ENCODE assay signal across 11 mouse cellular contexts in genomic region chr12:84709842-84710439, GRCm38 (mm10). TPM values are rescaled to one million over a fixed set of nuclear protein-coding genes. Genes with fewer than 3 reads are reported as not detected.
DNase-seq lines count a peak whose midpoint lies in the region; ATAC-seq and TF ChIP-seq lines count a peak whose summit lies in the region.
"Had no signal": no experiment of that assay in that cellular context is flagged by ENCODE, and none has a peak within 500 bp of the region (broad histone marks: within the 10 kb centered on the region; RNA-seq: fewer than 3 reads in every experiment).

No protein-coding gene starts in this region.

- 8% methylated on average over 14 of the region's 14 CpGs for WGBS in heart, postnatal 0 days
- 32% methylated on average over 14 of the region's 14 CpGs for WGBS in embryonic facial prominence, embryonic 10.5 days
- 13% methylated on average over 14 of the region's 14 CpGs for whole genome bisulfite sequencing in lung, postnatal 0 days

- 0 out of 2 replicates have a peak, but pooled peaks cover 3% of the 10 kb centered on the region for H3K27me3 ChIP-seq in heart, postnatal 0 days (ENCODE audit: control insufficient read depth, insufficient read depth, low read length)
- no peaks in the 10 kb centered on the region for H3K27me3 ChIP-seq in MEL (ENCODE audit: control insufficient read depth in 1 of 2, insufficient read depth in 2 of 2, low read length in 2 of 2)
- no peaks in the 10 kb centered on the region for H3K27me3 ChIP-seq in embryonic facial prominence, embryonic 10.5 days (replicated peaks; ENCODE audit: low read depth, poor library complexity, severe bottlenecking)
- no peaks in the 10 kb centered on the region for H3K27me3 ChIP-seq in lung, postnatal 0 days (replicated peaks; ENCODE audit: insufficient read depth, low read length)
- H3K27me3 ChIP-seq: midbrain, embryonic 15.5 days had no signal

- no peak for TF ChIP-seq RAD21 in MEL (IDR thresholded peaks at IDR 0.05; ENCODE audit: low read depth, low read length)

- TF ChIP-seq EP300 in heart, postnatal 0 days (IDR thresholded peaks at IDR 0.05; ENCODE audit: low read depth): no peak
- peak; percentile 82 to 88 for TF ChIP-seq EP300 in MEL (IDR thresholded peaks at IDR 0.05; ENCODE audit: low read depth in 1 of 2, low read length in 2 of 2)
- no peak for TF ChIP-seq EP300 in lung, postnatal 0 days (IDR thresholded peaks at IDR 0.05)

- no peaks in the 10 kb centered on the region for H3K9me3 ChIP-seq in heart, postnatal 0 days (replicated peaks; ENCODE audit: control insufficient read depth, low read length)
- H3K9me3 ChIP-seq in MEL (replicated peaks; ENCODE audit: insufficient read depth, low read length): no peaks in the 10 kb centered on the region
- H3K9me3 ChIP-seq in embryonic facial prominence, embryonic 10.5 days: no peaks in the 10 kb centered on the region
- no peaks in the 10 kb centered on the region for H3K9me3 ChIP-seq in lung, postnatal 0 days (ENCODE audit: low read length)
- H3K9me3 ChIP-seq: midbrain, embryonic 15.5 days had no signal

- DNase-seq in heart, postnatal 0 days (ENCODE audit: low spot score): peak; percentile 8
- no peak for DNase-seq in heart, postnatal 36 days
- DNase-seq in MEL (ENCODE audit: low read depth, low spot score): peak; percentile 83
- peak; percentile 25 for DNase-seq in embryonic facial prominence, embryonic 10.5 days (ENCODE audit: low spot score)
- DNase-seq in lung, postnatal 0 days (ENCODE audit: low spot score): peak; percentile 50
- DNase-seq in left cerebral cortex, postnatal 25 days (ENCODE audit: low spot score in 2 of 2): no peak
- DNase-seq in right cerebral cortex, postnatal 4 days: no peak
- DNase-seq: gastrocnemius, postnatal 25 days had no signal

- H3K4me3 ChIP-seq in heart, postnatal 0 days (ENCODE audit: low read depth, low read length): no peak overlapping the region
- peak overlapping the region; percentile 30 to 39; a peak in 2 of 4 replicates for H3K4me3 ChIP-seq in MEL (ENCODE audit: control insufficient read depth in 1 of 2, insufficient read depth in 1 of 2, low read depth in 2 of 2, low read length in 2 of 2)
- no peak overlapping the region for H3K4me3 ChIP-seq in embryonic facial prominence, embryonic 10.5 days
- H3K4me3 ChIP-seq in lung, postnatal 0 days (ENCODE audit: low read depth, low read length): no peak overlapping the region
- H3K4me3 ChIP-seq: midbrain, embryonic 15.5 days had no signal

- intact Hi-C loops in heart, postnatal 36 days (cut with DNase I): no loop called here
- intact Hi-C loops in left cerebral cortex, postnatal 25 days (cut with DNase I): no loop called here

- TF ChIP-seq CTCF in heart, postnatal 0 days (IDR thresholded peaks at IDR 0.05; ENCODE audit: low read depth): no peak
- no peak for TF ChIP-seq CTCF in MEL (IDR thresholded peaks at IDR 0.05 in 2 of 3, conservative IDR thresholded peaks at IDR 0.05 in 1 of 3; ENCODE audit: control insufficient read depth in 1 of 3, insufficient read depth in 1 of 3, low read depth in 2 of 3, low read length in 3 of 3, poor library complexity in 1 of 3, severe bottlenecking in 1 of 3)
- TF ChIP-seq CTCF in lung, postnatal 0 days (IDR thresholded peaks at IDR 0.05): no peak

- no peak overlapping the region for H3K27ac ChIP-seq in heart, postnatal 0 days (ENCODE audit: low read depth)
- H3K27ac ChIP-seq in MEL (ENCODE audit: control insufficient read depth, low read depth, low read length): peak overlapping the region; percentile 66
- no peak overlapping the region for H3K27ac ChIP-seq in embryonic facial prominence, embryonic 10.5 days (replicated peaks)
- H3K27ac ChIP-seq in lung, postnatal 0 days (ENCODE audit: low read length): no peak overlapping the region
- H3K27ac ChIP-seq: midbrain, embryonic 15.5 days had no signal

- H3K79me2 ChIP-seq in MEL (ENCODE audit: control insufficient read depth, insufficient read depth, low read length, poor library complexity): no peaks in the 10 kb centered on the region

- no peaks in the 10 kb centered on the region for H3K36me3 ChIP-seq in heart, postnatal 0 days (replicated peaks; ENCODE audit: control insufficient read depth, insufficient read depth, low read length)
- H3K36me3 ChIP-seq in MEL (ENCODE audit: control insufficient read depth in 1 of 2, insufficient read depth in 2 of 2, low read length in 2 of 2): peaks cover 0 to 11% of the 10 kb centered on the region in 2 experiments; a peak in 2 of 4 replicates
- no peaks in the 10 kb centered on the region for H3K36me3 ChIP-seq in embryonic facial prominence, embryonic 10.5 days (replicated peaks)
- no peaks in the 10 kb centered on the region for H3K36me3 ChIP-seq in lung, postnatal 0 days (ENCODE audit: insufficient read depth, low read length)
- H3K36me3 ChIP-seq: midbrain, embryonic 15.5 days had no signal

- no peak overlapping the region for H3K4me2 ChIP-seq in heart, postnatal 0 days (ENCODE audit: low read depth, low read length)
- no peak overlapping the region for H3K4me2 ChIP-seq in lung, postnatal 0 days (replicated peaks; ENCODE audit: low read depth, low read length)
- H3K4me2 ChIP-seq: midbrain, embryonic 15.5 days had no signal

- ATAC-seq in heart, postnatal 0 days (ENCODE audit: insufficient read depth, low read depth): no peak
- ATAC-seq in lung, postnatal 0 days: no peak
- ATAC-seq in inflammation-experienced regulatory T-cells, adult 6 months: no peak
- ATAC-seq: CD4-positive, CD25-positive, alpha-beta regulatory T cell, adult 4 months; midbrain, embryonic 15.5 days had no signal

- no peaks in the 10 kb centered on the region for H3K4me1 ChIP-seq in heart, postnatal 0 days (ENCODE audit: control insufficient read depth, insufficient read depth)
- peaks cover 4 to 24% of the 10 kb centered on the region in 2 experiments for H3K4me1 ChIP-seq in MEL (ENCODE audit: control insufficient read depth in 1 of 2, insufficient read depth in 2 of 2, low read length in 2 of 2)
- peaks cover 13% of the 10 kb centered on the region for H3K4me1 ChIP-seq in embryonic facial prominence, embryonic 10.5 days
- no peaks in the 10 kb centered on the region; the same call in 1 of the 2 replicates for H3K4me1 ChIP-seq in lung, postnatal 0 days (ENCODE audit: insufficient read depth, low read depth, low read length)

- H3K9ac ChIP-seq in heart, postnatal 0 days (replicated peaks; ENCODE audit: low read depth, low read length): no peak overlapping the region
- peak overlapping the region; percentile 44; the same call in 1 of the 2 replicates for H3K9ac ChIP-seq in MEL (ENCODE audit: control insufficient read depth, low read depth, low read length, poor library complexity, severe bottlenecking)
- no peak overlapping the region for H3K9ac ChIP-seq in lung, postnatal 0 days (replicated peaks; ENCODE audit: low read depth)
- H3K9ac ChIP-seq: midbrain, embryonic 15.5 days had no signal

- TF ChIP-seq POLR2A in MEL (IDR thresholded peaks at IDR 0.05; ENCODE audit: control insufficient read depth in 1 of 2, insufficient read depth in 1 of 2, low read depth in 1 of 2, low read length in 2 of 2, poor library complexity in 1 of 2): no peak

TF ChIP-seq in MEL, 35 proteins besides CTCF, POLR2A, EP300 and RAD21:
- TF ChIP-seq MYB (IDR thresholded peaks at IDR 0.05; ENCODE audit: low read depth, low read length) (peak; percentile 64), CHD1 (IDR thresholded peaks at IDR 0.05; ENCODE audit: low read depth, low read length) (no peak), TAL1 (IDR thresholded peaks at IDR 0.05; ENCODE audit: low read length) (peak; percentile 90), MAZ (IDR thresholded peaks at IDR 0.05; ENCODE audit: low read depth, low read length) (0 out of 2 replicates have a peak, but pooled peaks have one; percentile 52), POLR2AphosphoS5 (IDR thresholded peaks at IDR 0.05; ENCODE audit: borderline replicate concordance, low read depth, low read length) (no peak), SIN3A (IDR thresholded peaks at IDR 0.05; ENCODE audit: low read length) (peak; percentile 86), TCF12 (IDR thresholded peaks at IDR 0.05; ENCODE audit: low read depth, low read length) (peak; percentile 91), POLR2AphosphoS2 (IDR thresholded peaks at IDR 0.05; ENCODE audit: low read length) (no peak), ETS1 (IDR thresholded peaks at IDR 0.05; ENCODE audit: low read depth, low read length) (peak; percentile 65), RCOR1 (IDR thresholded peaks at IDR 0.05; ENCODE audit: low read depth, low read length) (peak; percentile 43), KAT2A (conservative IDR thresholded peaks at IDR 0.05; ENCODE audit: low read depth, low read length) (no peak), GATA1 (IDR thresholded peaks at IDR 0.05; ENCODE audit: low read depth, low read length) (peak; percentile 79), ZKSCAN1 (IDR thresholded peaks at IDR 0.05; ENCODE audit: low read depth, low read length) (no peak), ZC3H11A (IDR thresholded peaks at IDR 0.05; ENCODE audit: low read depth, low read length) (no peak), HCFC1 (IDR thresholded peaks at IDR 0.05; ENCODE audit: low read depth, low read length) (no peak), MXI1 (IDR thresholded peaks at IDR 0.05; ENCODE audit: low read depth, low read length) (peak; percentile 56)
TF ChIP-seq in MEL: peak in this region for 9.

RNA-seq across cellular contexts. Expression of gene Syndig1l, which starts 11.3 kb away (rescaled TPM):
- not detected in 2 replicates for total RNA-seq in heart, postnatal 0 days (2014; rRNA removed; ENCODE audit: low replicate concordance)
- not detected in 2 replicates for polyA plus RNA-seq in heart, postnatal 0 days (2015; fragmentation: Nextera tagmentation; extraction: Ambion mirVana)
- total RNA-seq in heart, postnatal 36 days (2021): not detected
- total RNA-seq in MEL (2012; rRNA removed): not detected in 2 replicates
- not detected for polyA plus RNA-seq in MEL (2012; ENCODE audit: insufficient read depth in 1 of 2, insufficient read length in 2 of 2, low read depth in 1 of 2, low replicate concordance in 2 of 2, missing spikeins in 1 of 2)
- not detected in 2 replicates for polyA plus RNA-seq in embryonic facial prominence, embryonic 10.5 days (2016; fragmentation: Nextera tagmentation; extraction: Ambion mirVana)
- not detected in 2 replicates for polyA plus RNA-seq in lung, postnatal 0 days (2015; fragmentation: Nextera tagmentation; extraction: Ambion mirVana)
- not detected for polyA plus RNA-seq in inflammation-experienced regulatory T-cells, adult 6 months (2017; shearing (Covaris generic))
- total RNA-seq in left cerebral cortex, postnatal 25 days (2021): 10 to 100 TPM; 12.1 to 41.8 TPM
- total RNA-seq: gastrocnemius, postnatal 25 days had no signal

Comparison
In these comparisons a context has a peak if more than half of its experiments do, and no peak if none do; other contexts are left out.
1. DNase-seq: peak in heart, postnatal 0 days (single experiment), MEL (single experiment), embryonic facial prominence, embryonic 10.5 days (single experiment) and lung, postnatal 0 days (single experiment); none in heart, postnatal 36 days (0 of 2), left cerebral cortex, postnatal 25 days (0 of 2) and right cerebral cortex, postnatal 4 days (single experiment).
2. H3K4me3 ChIP-seq: peak in MEL (2 of 2); none in heart, postnatal 0 days (single experiment), embryonic facial prominence, embryonic 10.5 days (single experiment) and lung, postnatal 0 days (single experiment).